Mouse (Mus musculus) frontal cortex, adult (tissue): ENCODE measurements around the gene Gpc6.

Experiments used
- ATAC-seq: cut with Nextera tagmentation; 2 replicates; pipeline ENCODE4 v1.9.2; 2017; ENCODE audit warnings: mild to moderate bottlenecking, moderate library complexity, mixed read lengths; ENCODE audit not compliant: low TSS enrichment

Gene Gpc6

GRCm38 (mm10) chr14:117923667-117924066 lies 998.6 kb downstream of the Gpc6 start:
- peak; percentile 86 for ATAC-seq

GRCm38 (mm10) chr14:117930105-117930847 lies 1005.2 kb downstream of the Gpc6 start:
- peak; percentile 58 for ATAC-seq

- ATAC-seq: peak; percentile 56
Observed at GRCm38 (mm10) chr14:117930848-117931816, 1006.0 kb downstream of the Gpc6 start.

- no peak for ATAC-seq
Observed at GRCm38 (mm10) chr14:117932163-117932851, 1007.2 kb downstream of the Gpc6 start.

GRCm38 (mm10) chr14:117938554-117938953 lies 1013.4 kb downstream of the Gpc6 start:
- no peak for ATAC-seq

GRCm38 (mm10) chr14:117939471-117939870 lies 1014.4 kb downstream of the Gpc6 start:
- peak; percentile 34; the same call in 1 of the 2 replicates for ATAC-seq

- no peak for ATAC-seq
Observed at GRCm38 (mm10) chr14:117945920-117946503, 1020.9 kb downstream of the Gpc6 start.

- ATAC-seq: peak; percentile 60
Observed at GRCm38 (mm10) chr14:117951265-117951664, 1026.2 kb downstream of the Gpc6 start.

GRCm38 (mm10) chr14:117951686-117952085 lies 1026.6 kb downstream of the Gpc6 start:
- ATAC-seq: peak; percentile 88

- no peak for ATAC-seq
Observed at GRCm38 (mm10) chr14:117956051-117956450, 1030.9 kb downstream of the Gpc6 start.

- peak; percentile 81 for ATAC-seq
Observed at GRCm38 (mm10) chr14:117958389-117958788, 1033.3 kb downstream of the Gpc6 start.

- ATAC-seq: no peak
Observed at GRCm38 (mm10) chr14:117961267-117961666, 1036.2 kb downstream of the Gpc6 start.

GRCm38 (mm10) chr14:117961844-117962243 lies 1036.7 kb downstream of the Gpc6 start:
- ATAC-seq: no peak

GRCm38 (mm10) chr14:117962453-117962852 lies 1037.3 kb downstream of the Gpc6 start:
- ATAC-seq: no peak

- ATAC-seq: no peak
Observed at GRCm38 (mm10) chr14:117972576-117972975, 1047.5 kb downstream of the Gpc6 start.

GRCm38 (mm10) chr14:117981532-117981931 lies 1056.4 kb downstream of the Gpc6 start:
- ATAC-seq: peak; percentile 98

GRCm38 (mm10) chr14:117988444-117988843 lies 1063.3 kb downstream of the Gpc6 start:
- no peak for ATAC-seq

- ATAC-seq: no peak
Observed at GRCm38 (mm10) chr14:117990203-117990602, 1065.1 kb downstream of the Gpc6 start.

- ATAC-seq: peak; percentile 47
Observed at GRCm38 (mm10) chr14:117992600-117993256, 1067.6 kb downstream of the Gpc6 start.

- no peak for ATAC-seq
Observed at GRCm38 (mm10) chr14:117993845-117994244, 1068.7 kb downstream of the Gpc6 start.

- no peak for ATAC-seq
Observed at GRCm38 (mm10) chr14:118004434-118004833, 1079.3 kb downstream of the Gpc6 start.
